Mouse (Mus musculus): ENCODE measurements around the gene Rif1. TPM values are rescaled to one million over a fixed set of nuclear protein-coding genes. Genes with fewer than 3 reads are reported as not detected.
A peak's percentile ranks its signal among the peaks of the same experiment; 100 is the strongest.

Gene Rif1
- 6.8 and 8.0 TPM in 2 replicates for polyA plus RNA-seq (2015; fragmentation: Nextera tagmentation; extraction: Ambion mirVana)

DNA sequence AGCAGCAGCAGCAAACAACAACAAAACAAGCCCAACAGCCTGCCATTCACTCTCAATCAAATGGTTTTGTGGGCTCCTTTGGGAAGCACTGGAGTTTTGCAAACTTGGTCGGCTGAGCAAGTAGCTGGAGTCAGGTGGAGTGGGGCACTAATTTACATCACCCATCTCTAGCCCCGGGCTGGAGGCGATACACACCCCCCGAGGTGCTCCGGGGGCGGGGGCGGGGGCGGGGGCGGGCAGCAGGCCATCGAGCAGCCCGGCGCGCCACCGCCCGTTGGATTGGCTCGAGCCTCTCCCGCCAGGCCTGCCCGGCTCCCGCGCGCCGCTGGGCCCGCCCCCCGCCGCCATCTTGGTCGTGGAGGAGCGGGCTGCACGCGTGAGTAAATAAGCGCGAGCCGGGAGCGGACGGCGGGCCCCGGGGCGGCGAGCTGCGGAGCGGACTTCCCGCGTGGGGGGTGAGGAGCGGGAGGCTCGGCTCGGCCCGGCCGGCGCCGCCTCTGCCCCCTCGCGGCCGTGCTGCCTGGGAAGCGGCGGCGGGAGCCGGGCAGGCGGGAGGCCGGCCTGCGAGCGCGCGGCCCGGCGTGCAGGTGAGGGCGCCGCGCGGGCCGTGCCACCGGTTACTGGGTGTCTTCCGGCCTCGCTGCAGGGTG lies at the start of gene Rif1:
TSS of gene Rif1 (plus strand) at position 342 of the 650 bp plus-strand sequence.
- H3K36me3 ChIP-seq (ENCODE audit: control insufficient read depth, insufficient read depth) = peaks cover 13% of the 10 kb centered on the region
- ATAC-seq (ENCODE audit: low read depth) = peak; percentile 95
- H3K4me2 ChIP-seq (ENCODE audit: low read depth, low read length) = peak within 1 kb of the TSS; percentile 75
- H3K9ac ChIP-seq (ENCODE audit: low read depth, low read length) = peak within 1 kb of the TSS; percentile 96
- peak within 1 kb of the TSS; percentile 96 for H3K4me3 ChIP-seq (ENCODE audit: low read depth, low read length)
- H3K27me3 ChIP-seq (ENCODE audit: control insufficient read depth, insufficient read depth, low read depth, low read length) = no peaks in the 10 kb centered on the region
- H3K27ac ChIP-seq (ENCODE audit: low read length) = peak within 1 kb of the TSS; percentile 84
- peaks cover 14% of the 10 kb centered on the region for H3K4me1 ChIP-seq (ENCODE audit: control insufficient read depth, low read depth, low read length)
- H3K9me3 ChIP-seq (replicated peaks; ENCODE audit: control insufficient read depth, low read length) = no peaks in the 10 kb centered on the region
- under 1% methylated on average over 56 of the region's 72 CpGs for WGBS (ENCODE audit: insufficient replicate concordance)

DNA sequence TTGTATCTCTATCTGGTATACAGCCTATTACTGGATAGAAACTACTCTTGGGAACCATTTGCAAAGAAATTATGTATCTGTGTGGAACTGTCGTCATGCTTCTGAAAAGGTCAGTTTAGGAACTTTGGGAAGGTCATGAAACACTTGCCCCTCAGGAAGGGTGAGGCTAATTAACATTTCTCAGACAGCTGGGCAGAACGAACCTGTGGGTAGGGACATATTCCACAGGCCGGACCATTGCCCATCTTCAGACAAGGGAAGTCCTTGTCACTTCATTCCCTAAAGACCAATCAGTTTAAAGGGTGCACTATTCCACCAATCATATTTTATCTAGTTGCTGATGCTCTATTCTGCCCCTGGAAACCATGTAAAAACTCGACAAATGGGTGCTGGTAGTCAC lies 45.6 kb upstream of the Rif1 start:
- Histone ChIP-seq H3K27me3 (ENCODE audit: control insufficient read depth, insufficient read depth, low read depth, low read length) (no peaks in the 10 kb centered on the region), H3K9ac (ENCODE audit: low read depth, low read length) (no peak overlapping the region), H3K9me3 (replicated peaks; ENCODE audit: control insufficient read depth, low read length) (no peaks in the 10 kb centered on the region), H3K4me3 (ENCODE audit: low read depth, low read length) (no peak overlapping the region), H3K36me3 (ENCODE audit: control insufficient read depth, insufficient read depth) (no peaks in the 10 kb centered on the region), H3K27ac (ENCODE audit: low read length) (no peak overlapping the region), H3K4me1 (ENCODE audit: control insufficient read depth, low read depth, low read length) (no peaks in the 10 kb centered on the region), H3K4me2 (ENCODE audit: low read depth, low read length) (no peak overlapping the region)
- ATAC-seq (ENCODE audit: low read depth) = no peak
- 50% methylated on average over 4 of the region's 4 CpGs for WGBS (ENCODE audit: insufficient replicate concordance)

DNA sequence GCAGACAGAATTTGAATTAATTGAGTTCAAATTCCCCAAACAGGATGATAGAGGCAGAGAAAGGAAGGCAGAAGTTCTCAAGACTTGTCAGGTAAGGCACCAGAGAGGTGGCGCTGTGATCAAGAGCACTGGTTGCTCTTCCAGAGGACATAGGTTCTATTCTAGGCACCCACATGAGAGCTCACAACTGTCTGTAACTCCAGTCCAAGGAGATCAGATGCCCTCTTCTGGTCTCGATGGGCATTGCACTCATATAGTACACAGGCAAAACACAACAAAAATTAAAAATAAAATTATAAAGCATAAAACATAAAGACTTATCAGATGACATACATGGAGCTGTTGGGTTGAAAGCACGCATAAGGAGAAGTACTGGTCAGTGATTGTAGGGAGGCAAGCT lies 43.2 kb upstream of the Rif1 start:
- H3K36me3 ChIP-seq (ENCODE audit: control insufficient read depth, insufficient read depth) = no peaks in the 10 kb centered on the region
- 63% methylated on average over 3 of the region's 3 CpGs for WGBS (ENCODE audit: insufficient replicate concordance)
- H3K27ac ChIP-seq (ENCODE audit: low read length) = no peak overlapping the region
- H3K4me2 ChIP-seq (ENCODE audit: low read depth, low read length) = no peak overlapping the region
- no peaks in the 10 kb centered on the region for H3K9me3 ChIP-seq (replicated peaks; ENCODE audit: control insufficient read depth, low read length)
- H3K4me3 ChIP-seq (ENCODE audit: low read depth, low read length) = no peak overlapping the region
- H3K9ac ChIP-seq (ENCODE audit: low read depth, low read length) = no peak overlapping the region
- H3K27me3 ChIP-seq (ENCODE audit: control insufficient read depth, insufficient read depth, low read depth, low read length) = no peaks in the 10 kb centered on the region
- ATAC-seq (ENCODE audit: low read depth) = no peak
- H3K4me1 ChIP-seq (ENCODE audit: control insufficient read depth, low read depth, low read length) = no peaks in the 10 kb centered on the region

- 43% methylated on average over 4 of the region's 4 CpGs for WGBS (ENCODE audit: insufficient replicate concordance)
These were observed 41.1 kb upstream of the Rif1 start for GRCm38 (mm10) chr2:52031491-52031890.

DNA sequence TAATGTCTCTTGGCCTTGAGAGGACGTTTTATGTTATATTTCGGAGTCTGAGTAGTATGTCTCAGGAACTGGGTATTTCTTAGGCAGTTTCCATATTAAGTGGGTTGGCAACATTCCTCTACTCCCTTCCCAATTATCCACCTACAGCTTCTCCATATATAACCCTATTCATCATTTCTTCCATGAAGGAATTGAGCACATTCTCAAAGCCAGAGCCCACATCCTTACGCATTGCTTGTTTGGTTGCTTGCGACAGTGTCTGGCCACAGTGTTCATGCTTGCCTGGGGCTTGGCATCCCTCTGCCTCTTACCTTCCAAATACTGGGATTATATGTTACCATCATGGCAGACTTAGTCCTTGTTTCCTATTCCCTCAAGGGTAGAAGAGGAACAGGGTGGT lies 38.0 kb upstream of the Rif1 start:
- Histone ChIP-seq H3K4me1 (ENCODE audit: control insufficient read depth, low read depth, low read length) (no peaks in the 10 kb centered on the region), H3K9me3 (replicated peaks; ENCODE audit: control insufficient read depth, low read length) (no peaks in the 10 kb centered on the region), H3K9ac (ENCODE audit: low read depth, low read length) (no peak overlapping the region), H3K4me2 (ENCODE audit: low read depth, low read length) (no peak overlapping the region), H3K27ac (ENCODE audit: low read length) (no peak overlapping the region), H3K27me3 (ENCODE audit: control insufficient read depth, insufficient read depth, low read depth, low read length) (peaks cover 8% of the 10 kb centered on the region), H3K4me3 (ENCODE audit: low read depth, low read length) (no peak overlapping the region), H3K36me3 (ENCODE audit: control insufficient read depth, insufficient read depth) (no peaks in the 10 kb centered on the region)
- WGBS (ENCODE audit: insufficient replicate concordance) = 73% methylated on average over 4 of the region's 4 CpGs
- no peak for ATAC-seq (ENCODE audit: low read depth)

More at GRCm38 (mm10) chr2:52031491-52031890, 41.1 kb upstream of the Rif1 start:
- no peak overlapping the region for H3K27ac ChIP-seq (ENCODE audit: low read length)
- no peak overlapping the region for H3K4me3 ChIP-seq (ENCODE audit: low read depth, low read length)
- H3K36me3 ChIP-seq (ENCODE audit: control insufficient read depth, insufficient read depth) = no peaks in the 10 kb centered on the region
- no peaks in the 10 kb centered on the region; the same call in 1 of the 2 replicates for H3K27me3 ChIP-seq (ENCODE audit: control insufficient read depth, insufficient read depth, low read depth, low read length)
- no peak overlapping the region for H3K4me2 ChIP-seq (ENCODE audit: low read depth, low read length)
- H3K9ac ChIP-seq (ENCODE audit: low read depth, low read length) = no peak overlapping the region
- no peak for ATAC-seq (ENCODE audit: low read depth)
- H3K9me3 ChIP-seq (replicated peaks; ENCODE audit: control insufficient read depth, low read length) = no peaks in the 10 kb centered on the region
- no peaks in the 10 kb centered on the region for H3K4me1 ChIP-seq (ENCODE audit: control insufficient read depth, low read depth, low read length)

- Histone ChIP-seq H3K4me1 (ENCODE audit: control insufficient read depth, low read depth, low read length) (no peaks in the 10 kb centered on the region), H3K4me3 (ENCODE audit: low read depth, low read length) (no peak overlapping the region), H3K9me3 (replicated peaks; ENCODE audit: control insufficient read depth, low read length) (no peaks in the 10 kb centered on the region), H3K36me3 (ENCODE audit: control insufficient read depth, insufficient read depth) (no peaks in the 10 kb centered on the region), H3K9ac (ENCODE audit: low read depth, low read length) (no peak overlapping the region), H3K27ac (ENCODE audit: low read length) (no peak overlapping the region), H3K27me3 (ENCODE audit: control insufficient read depth, insufficient read depth, low read depth, low read length) (peaks cover 8% of the 10 kb centered on the region), H3K4me2 (ENCODE audit: low read depth, low read length) (no peak overlapping the region)
- no peak for ATAC-seq (ENCODE audit: low read depth)
- WGBS (ENCODE audit: insufficient replicate concordance) = 56% methylated on average over 4 of the region's 4 CpGs
These were observed 37.5 kb upstream of the Rif1 start for GRCm38 (mm10) chr2:52035144-52035543.

DNA sequence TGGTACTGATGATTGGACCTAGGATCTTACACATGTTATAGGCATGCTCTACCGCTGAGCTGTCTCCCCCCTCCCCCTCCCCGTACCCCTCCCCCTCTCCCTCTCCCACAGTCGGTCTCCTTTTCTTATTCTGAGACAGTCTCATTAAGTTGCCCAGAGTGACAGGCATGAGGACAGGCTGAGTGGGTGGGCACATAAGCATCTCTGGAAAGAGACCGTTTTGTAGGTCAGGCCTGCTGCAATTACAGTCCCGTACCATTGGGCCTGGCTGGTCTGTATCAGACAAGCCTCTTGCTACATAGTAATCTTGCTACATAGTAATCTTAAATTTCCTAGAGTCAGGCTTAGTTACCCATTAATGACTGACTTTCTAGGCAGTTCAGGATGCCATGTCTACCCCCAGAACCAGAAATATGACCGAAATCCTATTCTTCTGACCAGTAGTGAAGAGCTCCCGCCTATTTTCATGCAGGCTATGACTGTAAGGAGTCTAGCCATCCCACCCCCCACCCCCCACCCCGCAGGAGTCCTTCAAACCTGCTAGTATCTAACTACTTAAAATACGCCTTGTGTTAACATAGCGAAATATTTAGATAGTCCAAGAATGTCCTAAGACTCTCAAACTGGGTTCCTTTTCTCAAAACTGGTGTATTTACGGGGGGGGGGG lies 35.6 kb upstream of the Rif1 start:
- H3K4me2 ChIP-seq (ENCODE audit: low read depth, low read length) = no peak overlapping the region; the same call in 1 of the 2 replicates
- no peak for ATAC-seq (ENCODE audit: low read depth)
- WGBS (ENCODE audit: insufficient replicate concordance) = 43% methylated on average over 10 of the region's 11 CpGs
- peaks cover 8% of the 10 kb centered on the region for H3K27me3 ChIP-seq (ENCODE audit: control insufficient read depth, insufficient read depth, low read depth, low read length)
- no peak overlapping the region for H3K27ac ChIP-seq (ENCODE audit: low read length)
- H3K4me1 ChIP-seq (ENCODE audit: control insufficient read depth, low read depth, low read length) = no peaks in the 10 kb centered on the region
- H3K9ac ChIP-seq (ENCODE audit: low read depth, low read length) = no peak overlapping the region
- H3K36me3 ChIP-seq (ENCODE audit: control insufficient read depth, insufficient read depth) = no peaks in the 10 kb centered on the region
- no peaks in the 10 kb centered on the region for H3K9me3 ChIP-seq (replicated peaks; ENCODE audit: control insufficient read depth, low read length)
- no peak overlapping the region for H3K4me3 ChIP-seq (ENCODE audit: low read depth, low read length)

DNA sequence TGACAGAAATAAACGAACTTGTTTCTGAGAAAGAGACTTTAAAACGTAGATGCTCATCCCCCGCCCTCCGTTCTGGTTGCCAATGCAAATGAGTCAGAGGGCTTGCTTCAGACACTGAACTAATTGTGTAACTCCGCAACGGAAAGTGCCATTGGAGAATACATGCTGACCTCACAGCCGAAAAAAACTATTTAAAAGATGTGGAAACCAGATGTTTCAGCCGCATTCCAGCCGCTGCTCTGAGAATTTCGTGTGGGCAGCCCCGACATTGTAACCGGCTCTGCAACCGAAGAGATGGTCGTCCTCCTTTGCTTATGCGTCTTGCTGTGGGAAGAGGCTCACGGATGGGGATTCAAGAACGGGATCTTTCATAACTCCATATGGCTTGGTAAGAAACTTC lies 34.8 kb upstream of the Rif1 start, which contains the start of gene Tnfaip6:
TSS of gene Tnfaip6 (plus strand) at position 128 of the 400 bp plus-strand sequence.
- Histone ChIP-seq H3K9me3 (replicated peaks; ENCODE audit: control insufficient read depth, low read length) (no peaks in the 10 kb centered on the region), H3K4me1 (ENCODE audit: control insufficient read depth, low read depth, low read length) (no peaks in the 10 kb centered on the region), H3K4me2 (ENCODE audit: low read depth, low read length) (peak within 1 kb of the TSS; percentile 54), H3K4me3 (ENCODE audit: low read depth, low read length) (peak within 1 kb of the TSS; percentile 44), H3K36me3 (ENCODE audit: control insufficient read depth, insufficient read depth) (no peaks in the 10 kb centered on the region), H3K9ac (ENCODE audit: low read depth, low read length) (no peak within 1 kb of the TSS), H3K27me3 (ENCODE audit: control insufficient read depth, insufficient read depth, low read depth, low read length) (peaks cover 8% of the 10 kb centered on the region), H3K27ac (ENCODE audit: low read length) (no peak within 1 kb of the TSS)
- 2% methylated on average over 17 of the region's 17 CpGs for WGBS (ENCODE audit: insufficient replicate concordance)
- 0 out of 2 replicates have a peak, but pooled peaks have one; percentile 41 for ATAC-seq (ENCODE audit: low read depth)

DNA sequence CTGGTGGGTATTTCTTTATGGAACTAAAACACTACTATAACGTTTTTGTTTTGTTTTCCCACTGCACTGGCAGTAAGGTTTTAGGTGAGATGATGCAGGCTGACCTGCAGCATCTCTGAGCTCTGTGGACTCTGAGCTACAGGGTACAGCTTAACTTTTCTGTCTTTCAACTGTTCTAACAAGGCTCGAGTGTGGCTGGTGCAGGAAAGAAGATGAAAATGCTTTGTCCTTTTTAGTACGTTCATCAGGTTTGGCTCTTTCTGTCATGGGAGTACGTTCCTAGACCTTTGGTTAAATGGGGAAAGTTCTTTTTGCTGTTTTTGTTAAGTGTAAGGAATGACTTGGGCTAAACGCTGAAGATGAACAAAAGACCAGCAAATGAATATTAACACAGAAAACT lies 34.1 kb upstream of the Rif1 start:
- Histone ChIP-seq H3K4me2 (ENCODE audit: low read depth, low read length) (no peak overlapping the region), H3K9ac (ENCODE audit: low read depth, low read length) (no peak overlapping the region), H3K4me3 (ENCODE audit: low read depth, low read length) (no peak overlapping the region), H3K27ac (ENCODE audit: low read length) (no peak overlapping the region), H3K4me1 (ENCODE audit: control insufficient read depth, low read depth, low read length) (no peaks in the 10 kb centered on the region), H3K36me3 (ENCODE audit: control insufficient read depth, insufficient read depth) (no peaks in the 10 kb centered on the region), H3K9me3 (replicated peaks; ENCODE audit: control insufficient read depth, low read length) (no peaks in the 10 kb centered on the region), H3K27me3 (ENCODE audit: control insufficient read depth, insufficient read depth, low read depth, low read length) (peaks cover 8% of the 10 kb centered on the region)
- no peak for ATAC-seq (ENCODE audit: low read depth)
- 47% methylated on average over 5 of the region's 5 CpGs for WGBS (ENCODE audit: insufficient replicate concordance)
